Mouse (Mus musculus): ENCODE measurements at regions not wholly inside any gene's neighbourhood (a gene's known extent, or its start where the extent isn't known, plus 50 kb on each side); places are given as distances from the start of the nearest gene placed in this dataset.

DNA sequence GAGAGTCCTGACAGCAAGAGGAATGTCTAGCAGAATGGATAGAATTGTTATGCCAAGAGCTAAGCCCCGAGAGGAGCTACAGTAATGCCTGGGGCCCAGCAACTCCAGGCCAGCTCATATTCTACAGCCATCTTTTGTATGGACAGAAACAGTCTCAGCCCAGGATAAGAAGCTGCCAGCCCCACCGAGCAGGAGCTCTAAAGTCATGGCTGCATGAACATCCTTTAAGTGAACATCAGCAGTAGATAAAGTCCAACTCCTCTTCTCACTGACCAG, 141.6 kb upstream of the Snx19 start:
- no peak for DNase-seq

DNA sequence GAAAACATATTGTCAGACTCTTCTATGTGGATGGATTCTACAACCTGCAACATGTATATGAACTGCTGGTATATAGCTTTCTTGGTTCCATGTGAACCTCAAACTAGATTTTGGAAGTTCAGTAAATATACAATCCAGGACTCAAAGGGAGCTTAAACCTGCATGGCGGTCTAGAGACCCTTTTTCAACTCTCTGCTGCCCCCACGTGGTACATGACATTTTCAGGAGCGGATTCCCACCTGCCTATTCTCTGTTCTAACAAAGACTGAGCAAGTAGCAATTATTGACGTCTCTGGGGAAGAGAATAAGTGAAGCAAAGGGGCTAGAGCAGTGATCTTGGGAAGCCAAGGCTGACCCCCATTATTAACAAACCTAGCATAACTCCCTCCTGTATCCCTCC, 127.1 kb upstream of the Snx19 start:
- DNase-seq, result peak in 1 of 2 experiments; percentile 10

GRCm38 (mm10) chr9:30308281-30308680, 118.6 kb upstream of the Snx19 start:
- no peak for DNase-seq

DNA sequence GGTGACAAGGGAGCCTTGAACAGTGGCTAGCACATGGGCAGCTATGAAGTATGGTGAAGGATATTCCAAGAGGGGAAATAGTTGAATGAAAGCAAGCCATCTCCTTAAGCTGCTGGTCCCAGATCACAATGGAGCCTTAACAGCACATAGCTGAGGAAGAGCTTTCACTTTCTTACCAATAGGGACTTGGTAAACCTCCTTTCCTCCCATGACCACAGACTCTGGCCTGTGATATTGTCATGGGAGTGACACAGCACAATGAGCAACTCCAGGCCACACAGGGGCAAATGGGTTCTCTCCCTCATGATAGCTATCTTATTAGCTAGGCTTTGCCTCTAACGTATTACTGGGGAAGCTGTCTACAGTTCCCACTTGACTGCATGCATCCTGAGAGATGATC, 113.5 kb upstream of the Snx19 start:
- no peak for DNase-seq

DNA sequence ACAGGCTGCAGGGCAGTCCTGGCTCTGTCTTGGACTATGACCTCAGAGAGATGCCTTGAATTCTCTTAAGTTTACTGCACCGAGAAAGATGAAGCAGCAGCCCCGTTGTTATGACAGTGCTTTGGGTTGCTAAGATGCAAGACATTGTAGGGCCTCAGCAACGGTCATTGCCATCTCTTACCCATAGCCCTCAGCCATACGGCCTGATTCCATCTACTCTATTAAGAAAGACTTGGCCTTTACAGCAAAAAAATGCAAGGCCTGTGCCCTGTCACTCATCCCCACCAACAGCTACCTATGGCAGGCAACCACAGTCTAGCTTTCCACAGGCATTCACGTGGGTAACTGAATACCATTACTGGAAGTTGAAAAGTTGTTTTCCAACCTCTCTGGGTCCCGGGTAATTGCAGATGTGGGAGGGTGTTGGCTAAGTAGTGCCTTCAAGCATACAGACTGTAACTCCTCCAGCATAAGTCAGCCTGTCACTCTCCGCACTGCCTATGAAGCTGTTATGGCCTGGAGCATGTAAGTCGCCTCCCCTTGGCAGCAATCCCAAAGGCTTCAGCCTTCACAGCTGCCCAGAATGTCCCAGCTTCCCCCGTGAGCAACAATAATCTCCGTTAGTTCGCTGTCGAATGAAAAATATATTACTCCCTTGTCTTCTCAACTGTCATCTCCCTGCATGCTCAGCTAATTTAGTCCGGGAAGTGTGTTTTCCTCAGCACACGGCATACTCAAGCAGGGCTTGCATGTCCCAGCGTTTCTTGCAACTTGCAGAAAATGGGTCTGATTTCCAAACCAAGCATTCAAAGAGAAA, 112.3 kb upstream of the Snx19 start:
- peak in 1 of 2 experiments; percentile 3 for DNase-seq

GRCm38 (mm10) chr9:30315172-30315644, 111.7 kb upstream of the Snx19 start:
- no peak for DNase-seq

GRCm38 (mm10) chr9:30344866-30345265, 82.0 kb upstream of the Snx19 start:
- DNase-seq, result no peak

GRCm38 (mm10) chr9:30353965-30354364, 72.9 kb upstream of the Snx19 start:
- no peak for DNase-seq

GRCm38 (mm10) chr9:30355642-30356041, 71.3 kb upstream of the Snx19 start:
- no peak for DNase-seq

- DNase-seq, result no peak
Observed at GRCm38 (mm10) chr9:30369554-30370440, 57.1 kb upstream of the Snx19 start.

DNA sequence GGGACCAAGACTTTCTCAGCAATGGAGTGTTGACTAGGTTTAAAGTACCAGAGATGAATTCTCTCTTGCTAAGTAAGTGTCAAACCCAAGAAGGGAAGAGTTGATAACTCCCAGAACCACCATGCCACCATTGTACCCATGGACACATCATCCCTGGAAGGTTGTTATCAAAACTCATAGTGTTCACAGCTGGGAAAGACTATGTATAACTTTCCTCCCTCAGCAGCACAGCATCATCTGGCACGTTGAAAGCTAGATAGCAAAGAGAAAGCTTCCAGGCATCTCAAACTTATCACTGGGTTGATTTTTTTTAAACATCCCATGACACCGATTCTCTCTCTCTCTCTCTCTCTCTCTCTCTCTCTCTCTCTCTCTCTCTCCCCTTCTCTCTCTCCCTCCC, 56.1 kb upstream of the Snx19 start:
- no peak for DNase-seq

DNA sequence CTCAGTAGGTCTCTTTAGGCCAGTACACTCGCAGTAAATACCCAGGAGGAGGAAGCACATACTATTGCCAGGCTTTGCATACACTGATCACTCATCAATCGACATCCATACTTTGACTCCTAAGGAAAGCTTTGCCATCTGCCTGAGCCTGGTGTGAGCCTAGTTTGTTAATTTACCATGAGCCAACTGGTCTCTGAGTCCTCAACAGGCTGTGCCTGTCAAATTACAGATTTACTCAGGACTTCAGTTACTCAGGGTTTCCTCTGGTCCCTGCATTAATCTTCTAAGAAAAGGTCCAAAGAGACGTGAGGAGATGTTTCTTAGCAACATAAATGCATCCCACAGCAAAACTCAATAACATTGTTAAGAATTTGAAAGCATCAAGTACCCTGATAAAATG, 50.0 kb upstream of the Snx19 start:
- DNase-seq, result no peak
